Mouse (Mus musculus) cortical plate, adult 2 months (tissue): ENCODE results near the gene Fam89a.

Experiments used
- CTCF ChIP-seq: fragments of 200-500 bp; IDR thresholded peaks from 2 replicates; pipeline ENCODE4 v1.5.1; 2011; ENCODE audit warnings: mild to moderate bottlenecking, control low read depth, low read length; ENCODE audit not compliant: insufficient read depth; ENCODE audit errors: extremely low read depth
- POLR2A ChIP-seq: fragments of 200-500 bp; IDR thresholded peaks from 2 replicates; pipeline ENCODE4 v1.6.1; 2011; ENCODE audit warnings: mild to moderate bottlenecking, low read length, control low read depth; ENCODE audit not compliant: insufficient read depth; ENCODE audit errors: extremely low read depth

DNA sequence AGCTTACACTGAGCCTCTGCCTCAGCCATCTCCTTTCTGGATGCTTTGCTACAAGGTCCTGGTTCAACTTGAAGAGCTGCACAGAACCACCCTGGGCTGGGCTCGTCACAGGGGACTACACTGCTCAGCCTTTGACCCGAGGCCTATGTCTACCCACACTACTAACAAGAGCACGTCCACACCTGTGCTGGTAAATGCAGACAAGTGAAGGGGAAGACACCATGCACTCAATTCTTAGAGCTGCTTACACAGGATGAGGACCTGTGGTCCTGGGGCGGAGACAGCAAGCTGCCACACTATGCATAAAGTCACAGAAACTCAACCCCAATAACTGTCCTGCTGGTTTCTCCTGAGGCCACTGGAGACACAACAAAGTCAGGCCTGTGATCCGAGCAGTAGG lies 51.4 kb downstream of the Fam89a start:
- no peak for TF ChIP-seq CTCF
- TF ChIP-seq POLR2A = no peak
